Mouse (Mus musculus) CH12.LX (cell line): ENCODE measurements at regions not wholly inside any gene's neighbourhood (a gene's known extent, or its start where the extent isn't known, plus 50 kb on each side); places are given as distances from the start of the nearest gene placed in this dataset.

Source experiments
- DNase-seq: peaks from one replicate; pipeline ENCODE4 v3.0.0-alpha.2; 2013; ENCODE audit errors: extremely low read depth
- H3K27ac ChIP-seq: 2 replicates; pipeline ENCODE4 v1.5.1; 2012; ENCODE audit warnings: low read depth, mild to moderate bottlenecking, control low read depth, moderate library complexity; ENCODE audit not compliant: insufficient read depth
- H3K27me3 ChIP-seq: replicated peaks from 2 replicates; pipeline ENCODE3; 2012; ENCODE audit warnings: inconsistent platforms
- H3K36me3 ChIP-seq, 2 experiments: replicated peaks in 1 of 2; 2 replicates each; pipeline versions ENCODE3 to v1.6.1; 2012; ENCODE audit warnings: inconsistent platforms in 1 of 2, low read length in 1 of 2, mild to moderate bottlenecking in 1 of 2, mixed read lengths in 1 of 2, moderate library complexity in 1 of 2; ENCODE audit not compliant: control insufficient read depth in 1 of 2, insufficient read depth in 1 of 2
- H3K4me1 ChIP-seq, 2 experiments: 2 replicates each; pipeline ENCODE4 v1.6.1; 2012; ENCODE audit warnings: inconsistent platforms in 1 of 2, moderate library complexity in 1 of 2; ENCODE audit not compliant: insufficient read depth in 2 of 2, control insufficient read depth in 1 of 2
- H3K4me2 ChIP-seq: 2 replicates; pipeline ENCODE4 v1.6.1; 2012; ENCODE audit warnings: low read depth, mild to moderate bottlenecking, control low read depth; ENCODE audit not compliant: poor library complexity, insufficient read depth, severe bottlenecking
- H3K4me3 ChIP-seq, 3 experiments: fragments of 150-350 bp in 1 of 3; sonication (generic) in 1 of 3; replicated peaks in 1 of 3; 2 replicates each; pipeline versions ENCODE3 to v1.5.1; 2011 to 2012; ENCODE audit warnings: low read depth in 2 of 3, low read length in 2 of 3, mild to moderate bottlenecking in 2 of 3, moderate library complexity in 2 of 3, control low read depth in 1 of 3, improper control_type of control experiment in 1 of 3, inconsistent platforms in 1 of 3, mixed read lengths in 1 of 3; ENCODE audit not compliant: poor library complexity in 1 of 3
- H3K79me2 ChIP-seq: replicated peaks from 2 replicates; pipeline ENCODE4 v1.6.1; 2012; ENCODE audit warnings: mild to moderate bottlenecking, moderate library complexity; ENCODE audit not compliant: control insufficient read depth, poor library complexity, insufficient read depth, severe bottlenecking; ENCODE audit errors: extremely low read depth
- H3K9ac ChIP-seq: 2 replicates; pipeline ENCODE4 v1.6.1; 2012; ENCODE audit warnings: low read depth, mild to moderate bottlenecking, control low read depth, moderate library complexity; ENCODE audit not compliant: insufficient read depth
- H3K9me3 ChIP-seq: replicated peaks from 2 replicates; pipeline ENCODE3; 2012; ENCODE audit warnings: low read length, inconsistent platforms, mixed read lengths
- BHLHE40 ChIP-seq: IDR thresholded peaks from 2 replicates; pipeline ENCODE4 v1.6.1; 2011; ENCODE audit warnings: mild to moderate bottlenecking, low read depth, low read length, improper control_type of control experiment
- CTCF ChIP-seq, 2 experiments: IDR thresholded peaks in 1 of 2; conservative IDR thresholded peaks in 1 of 2; 2 replicates each; pipeline ENCODE4 v1.5.1; 2011 to 2012; ENCODE audit warnings: low read depth in 2 of 2, low read length in 2 of 2, improper control_type of control experiment in 1 of 2, inconsistent platforms in 1 of 2, mild to moderate bottlenecking in 1 of 2, moderate library complexity in 1 of 2
- E2F4 ChIP-seq: IDR thresholded peaks from 2 replicates; pipeline ENCODE4 v1.6.1; 2011; ENCODE audit warnings: low read depth, low read length, improper control_type of control experiment; ENCODE audit not compliant: insufficient replicate concordance
- ELF1 ChIP-seq: IDR thresholded peaks from 2 replicates; pipeline ENCODE4 v1.6.1; 2014; ENCODE audit warnings: low read depth, mild to moderate bottlenecking, inconsistent platforms, low read length, improper control_type of control experiment
- ETS1 ChIP-seq: conservative IDR thresholded peaks from 2 replicates; pipeline ENCODE4 v1.6.1; 2012; ENCODE audit warnings: low read depth, mild to moderate bottlenecking, inconsistent platforms, low read length, improper control_type of control experiment, moderate library complexity
- HCFC1 ChIP-seq: IDR thresholded peaks from 2 replicates; pipeline ENCODE4 v1.6.1; 2012; ENCODE audit warnings: low read depth, mild to moderate bottlenecking, inconsistent platforms, low read length, improper control_type of control experiment
- MAFK ChIP-seq: IDR thresholded peaks from 2 replicates; pipeline ENCODE4 v1.6.1; 2011; ENCODE audit warnings: low read length, improper control_type of control experiment; ENCODE audit not compliant: insufficient replicate concordance
- MYC ChIP-seq: IDR thresholded peaks from 2 replicates; pipeline ENCODE4 v1.6.1; 2011; ENCODE audit warnings: low read depth, mild to moderate bottlenecking, improper control_type of control experiment, low read length
- NRF1 ChIP-seq: IDR thresholded peaks from 2 replicates; pipeline ENCODE4 v1.6.1; 2014; ENCODE audit warnings: low read depth, mild to moderate bottlenecking, inconsistent platforms, low read length, improper control_type of control experiment, moderate library complexity
- POLR2A ChIP-seq: IDR thresholded peaks from 2 replicates; pipeline ENCODE4 v1.6.1; 2011; ENCODE audit warnings: low read depth, mild to moderate bottlenecking, improper control_type of control experiment, low read length
- RAD21 ChIP-seq: IDR thresholded peaks from 2 replicates; pipeline ENCODE4 v1.6.1; 2011; ENCODE audit warnings: low read depth, mild to moderate bottlenecking, low read length, improper control_type of control experiment, moderate library complexity
- UBTF ChIP-seq: IDR thresholded peaks from 2 replicates; pipeline ENCODE4 v1.6.1; 2012; ENCODE audit warnings: low read depth, mild to moderate bottlenecking, inconsistent platforms, low read length, improper control_type of control experiment, moderate library complexity
- USF1 ChIP-seq: IDR thresholded peaks from 2 replicates; pipeline ENCODE4 v1.6.1; 2014; ENCODE audit warnings: low read depth, mild to moderate bottlenecking, inconsistent platforms, low read length, improper control_type of control experiment
- USF2 ChIP-seq: conservative IDR thresholded peaks from 2 replicates; pipeline ENCODE4 v1.6.1; 2011; ENCODE audit warnings: low read depth, low read length, improper control_type of control experiment
- ZC3H11A ChIP-seq: IDR thresholded peaks from 2 replicates; pipeline ENCODE4 v1.6.1; 2012; ENCODE audit warnings: low read depth, mild to moderate bottlenecking, inconsistent platforms, low read length, improper control_type of control experiment
- ZKSCAN1 ChIP-seq: IDR thresholded peaks from 2 replicates; pipeline ENCODE4 v1.6.1; 2012; ENCODE audit warnings: low read depth, inconsistent platforms, low read length, improper control_type of control experiment, borderline replicate concordance
- dilution Hi-C: fragments of 300-500 bp; cut with MboI; formaldehyde crosslinking; loops from 2 replicates; pipeline ENCODE4 v1.14.3; 2020; ENCODE audit warnings: low sequenced_read_pairs; ENCODE audit not compliant: extremely low pct_unique_long_range_greater_than_20kb, extremely low pct_ligation_motif_present
- in situ Hi-C: fragments of 300-500 bp; cut with MboI; formaldehyde crosslinking; loops from 3 replicates; pipeline ENCODE4 v1.14.3; 2019; ENCODE audit warnings: low sequenced_read_pairs, low pct_ligation_motif_present, low pct_unique_long_range_greater_than_20kb, mixed read lengths

DNA sequence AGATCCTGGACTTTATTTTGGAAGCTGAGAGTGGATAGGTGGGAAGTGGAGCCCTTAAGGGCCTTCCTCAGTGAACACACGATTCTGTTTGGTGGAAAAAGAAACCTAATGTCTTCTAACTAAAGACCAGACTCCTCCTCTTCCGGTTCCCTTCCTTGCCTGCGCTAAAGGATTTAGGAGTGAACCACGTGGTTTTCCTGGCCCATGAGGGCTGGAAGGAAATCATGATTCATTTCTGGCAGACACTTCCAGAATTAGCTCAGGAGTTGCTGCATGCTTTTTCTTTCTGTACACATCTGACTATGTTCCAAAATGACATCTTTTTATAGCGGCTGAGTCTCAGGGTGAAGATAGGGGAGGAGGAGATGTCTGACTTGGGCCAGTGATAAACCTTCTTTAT, 109.8 kb downstream of the Drd1 start:
- no peaks in the 10 kb centered on the region for H3K36me3 ChIP-seq

GRCm38 (mm10) chr13:53941005-53941747, 114.3 kb downstream of the Drd1 start:
- dilution Hi-C loops: no loop called here
- H3K36me3 ChIP-seq: no peaks in the 10 kb centered on the region
- H3K9me3 ChIP-seq: no peaks in the 10 kb centered on the region
- no peak overlapping the region for H3K4me2 ChIP-seq
- H3K4me3 ChIP-seq: no peak overlapping the region
- in situ Hi-C loops: no loop called here
- no peak overlapping the region for H3K27ac ChIP-seq
- H3K79me2 ChIP-seq: no peaks in the 10 kb centered on the region
- no peak for TF ChIP-seq CTCF (conservative IDR thresholded peaks at IDR 0.05 in 1 of 2, IDR thresholded peaks at IDR 0.05 in 1 of 2; ENCODE audit: low read depth in 2 of 2, low read length in 2 of 2)
- TF ChIP-seq POLR2A: no peak
- TF ChIP-seq UBTF: no peak
- TF ChIP-seq, all 38 proteins: peak for 0
- no peak overlapping the region for H3K9ac ChIP-seq
- no peak for DNase-seq
- peaks cover 80% of the 10 kb centered on the region for H3K27me3 ChIP-seq
- no peaks in the 10 kb centered on the region for H3K4me1 ChIP-seq

More for the DNA sequence above, 109.8 kb downstream of the Drd1 start:
- dilution Hi-C loops: no loop called here
- no peak for TF ChIP-seq UBTF
- TF ChIP-seq ELF1: no peak
- TF ChIP-seq CTCF (conservative IDR thresholded peaks at IDR 0.05 in 1 of 2, IDR thresholded peaks at IDR 0.05 in 1 of 2; ENCODE audit: low read depth in 2 of 2, low read length in 2 of 2): no peak
- no peak for TF ChIP-seq E2F4
- TF ChIP-seq ZKSCAN1: no peak
- no peak for TF ChIP-seq NRF1
- no peak for TF ChIP-seq USF1
- no peak for TF ChIP-seq MAFK
- TF ChIP-seq ETS1: no peak
- TF ChIP-seq HCFC1: no peak
- no peak for TF ChIP-seq MYC
- TF ChIP-seq USF2: no peak
- no peak for TF ChIP-seq BHLHE40
- no peak for TF ChIP-seq ZC3H11A
- TF ChIP-seq POLR2A: no peak
- TF ChIP-seq RAD21: no peak
- no peak overlapping the region for H3K4me3 ChIP-seq
- H3K4me1 ChIP-seq: no peaks in the 10 kb centered on the region
- no peaks in the 10 kb centered on the region for H3K9me3 ChIP-seq
- in situ Hi-C loops: no loop called here
- no peak overlapping the region for H3K9ac ChIP-seq
- peaks cover 64% of the 10 kb centered on the region for H3K27me3 ChIP-seq
- no peak overlapping the region for H3K27ac ChIP-seq
- no peak overlapping the region for H3K4me2 ChIP-seq
- DNase-seq: no peak
- H3K79me2 ChIP-seq: no peaks in the 10 kb centered on the region
